Mouse (Mus musculus): Measurements from ENCODE around the gene Card9.
A peak's percentile ranks its signal among the peaks of the same experiment; 100 is the strongest.

DNA sequence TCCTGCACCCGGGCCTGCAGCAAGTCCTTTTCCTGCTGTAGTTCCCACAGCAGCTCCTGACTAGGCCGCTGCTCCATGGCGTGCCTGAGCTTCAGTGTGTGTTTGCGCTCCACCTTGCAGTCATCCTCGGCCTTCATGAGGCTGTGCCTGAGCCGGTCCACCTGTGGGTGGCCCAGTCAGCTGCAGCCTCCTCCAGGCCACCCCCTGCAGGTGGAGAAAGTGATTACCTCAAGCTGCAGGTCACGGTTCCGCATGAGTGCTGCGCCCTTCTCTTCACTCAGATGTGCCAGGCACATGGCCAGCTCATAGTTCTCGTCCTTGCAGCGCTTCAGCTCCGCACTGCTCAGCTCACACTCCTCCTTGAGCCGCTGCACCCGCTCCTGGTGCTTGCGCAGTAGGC is 3.2 kb downstream of the Card9 start:
- TF ChIP-seq EP300 (IDR thresholded peaks at IDR 0.05) (no peak), CTCF (IDR thresholded peaks at IDR 0.05) (peak; percentile 61)

Data from lung, postnatal 0 days (tissue).